Mouse (Mus musculus) gastrocnemius, adult 2 months (tissue): ENCODE data around the gene Gria3. TPM values are rescaled to one million over a fixed set of nuclear protein-coding genes. Genes with fewer than 3 reads are reported as not detected.

Source experiments
- DNase-seq: peaks from one replicate; pipeline ENCODE4 v3.0.0; 2022
- H3K27ac ChIP-seq: fragments of 200-600 bp; 2 replicates; pipeline ENCODE4 v1.8.1; 2022; ENCODE audit warnings: mild to moderate bottlenecking
- H3K4me3 ChIP-seq: fragments of 200-600 bp; 2 replicates; pipeline ENCODE4 v1.8.1; 2022; ENCODE audit warnings: mild to moderate bottlenecking, moderate library complexity
- CTCF ChIP-seq: fragments of 200-600 bp; IDR thresholded peaks from 2 replicates; pipeline ENCODE4 v1.8.1; 2022; ENCODE audit warnings: antibody characterized with exemption, mild to moderate bottlenecking, moderate library complexity
- intact Hi-C: fragments of 180-260 bp; cut with DNase I; formaldehyde crosslinking; loops from one replicate; pipeline ENCODE4 v1.15.1; 2025
- microRNA-seq: library from miRNA; unstranded; fragments of <30 nt; microRNA quantifications from one replicate; pipeline ENCODE4 v1.2.0, GENCODE M21; 2021
- total RNA-seq, 2 experiments: library from RNA; stranded (reverse); gene quantifications; 2 replicates each; pipeline ENCODE4 v1.2.3; 2021

Gria3 gene
- total RNA-seq, 2 experiments from 2014 or later: 0.98 to 1.3 TPM

GRCm38 (mm10) chrX:41614920-41615319 is 214.3 kb downstream of the Gria3 start:
- TF ChIP-seq CTCF: peak; percentile 63
- intact Hi-C loops: no loop called here

GRCm38 (mm10) chrX:41616928-41617327 is 216.3 kb downstream of the Gria3 start:
- TF ChIP-seq CTCF: no peak
- intact Hi-C loops: no loop called here
- H3K27ac ChIP-seq: no peak overlapping the region
- H3K4me3 ChIP-seq: no peak overlapping the region
- no peak for DNase-seq

More at GRCm38 (mm10) chrX:41614920-41615319, 214.3 kb downstream of the Gria3 start:
- Histone ChIP-seq H3K4me3 (no peak overlapping the region), H3K27ac (no peak overlapping the region)
- no peak for DNase-seq

GRCm38 (mm10) chrX:41618396-41618795 is 217.7 kb downstream of the Gria3 start:
- Histone ChIP-seq H3K27ac (no peak overlapping the region), H3K4me3 (no peak overlapping the region)
- no peak for DNase-seq
- intact Hi-C loops: no loop called here
- TF ChIP-seq CTCF: no peak

- intact Hi-C loops: no loop called here
- no peak for TF ChIP-seq CTCF
- H3K4me3 ChIP-seq: no peak overlapping the region
- H3K27ac ChIP-seq: no peak overlapping the region
- no peak for DNase-seq
These were observed 232.9 kb downstream of the Gria3 start for GRCm38 (mm10) chrX:41633576-41633975.

- intact Hi-C loops: no loop called here
- no peak for TF ChIP-seq CTCF
- H3K4me3 ChIP-seq: no peak overlapping the region
- no peak overlapping the region for H3K27ac ChIP-seq
- DNase-seq: no peak
These were observed 244.3 kb downstream of the Gria3 start for GRCm38 (mm10) chrX:41644954-41645353.

GRCm38 (mm10) chrX:41657791-41658190 is 257.1 kb downstream of the Gria3 start:
- Histone ChIP-seq H3K4me3 (no peak overlapping the region), H3K27ac (no peak overlapping the region)
- DNase-seq: no peak
- intact Hi-C loops: no loop called here
- TF ChIP-seq CTCF: no peak

- no peak for TF ChIP-seq CTCF
- no peak for DNase-seq
- intact Hi-C loops: no loop called here
- H3K27ac ChIP-seq: no peak overlapping the region
- H3K4me3 ChIP-seq: no peak overlapping the region
These were observed 288.2 kb downstream of the Gria3 start for GRCm38 (mm10) chrX:41688869-41689268.

- intact Hi-C loops: no loop called here
- no peak for DNase-seq
- no peak overlapping the region for H3K4me3 ChIP-seq
- TF ChIP-seq CTCF: no peak
- H3K27ac ChIP-seq: no peak overlapping the region
These were observed 291.4 kb downstream of the Gria3 start for GRCm38 (mm10) chrX:41692076-41692475.

Small RNA genes lying within 50 kb of the gene (microRNA-seq; reads per million reads assigned to microRNA genes)
- not detected for gene Gm22413
